Mouse (Mus musculus): ENCODE measurements around the gene Itk.

Itk gene

GRCm38 (mm10) chr11:46305881-46306520 lies 83.3 kb downstream of the Itk start:
- no peak for DNase-seq

- no peak for DNase-seq
Measured at GRCm38 (mm10) chr11:46304864-46305710, 84.2 kb downstream of the Itk start.

- DNase-seq = no peak
Measured at GRCm38 (mm10) chr11:46304093-46304492, 85.2 kb downstream of the Itk start.

GRCm38 (mm10) chr11:46302471-46302870 lies 86.8 kb downstream of the Itk start:
- no peak for DNase-seq

GRCm38 (mm10) chr11:46301579-46302248 lies 87.6 kb downstream of the Itk start:
- no peak for DNase-seq

- DNase-seq = no peak
Measured at GRCm38 (mm10) chr11:46299901-46300300, 89.4 kb downstream of the Itk start.

GRCm38 (mm10) chr11:46298889-46299785 lies 90.2 kb downstream of the Itk start:
- peak; percentile 83 for DNase-seq

GRCm38 (mm10) chr11:46294390-46294789 lies 94.9 kb downstream of the Itk start:
- DNase-seq = no peak

- DNase-seq = peak; percentile 74
Measured at GRCm38 (mm10) chr11:46293491-46293890, 95.8 kb downstream of the Itk start.

- no peak for DNase-seq
Measured at GRCm38 (mm10) chr11:46290988-46291405, 98.3 kb downstream of the Itk start.

- no peak for DNase-seq
Measured at GRCm38 (mm10) chr11:46289561-46289960, 99.8 kb downstream of the Itk start.

GRCm38 (mm10) chr11:46289022-46289421 lies 100.3 kb downstream of the Itk start:
- DNase-seq = no peak

GRCm38 (mm10) chr11:46288091-46288490 lies 101.2 kb downstream of the Itk start:
- no peak for DNase-seq

GRCm38 (mm10) chr11:46286803-46287202 lies 102.5 kb downstream of the Itk start:
- DNase-seq = no peak

GRCm38 (mm10) chr11:46283800-46284199 lies 105.5 kb downstream of the Itk start:
- DNase-seq = no peak

- DNase-seq = no peak
Measured at GRCm38 (mm10) chr11:46282612-46283011, 106.7 kb downstream of the Itk start.

- DNase-seq = no peak
Measured at GRCm38 (mm10) chr11:46278709-46279108, 110.6 kb downstream of the Itk start.

GRCm38 (mm10) chr11:46278140-46278539 lies 111.2 kb downstream of the Itk start:
- DNase-seq = no peak

GRCm38 (mm10) chr11:46276778-46277177 lies 112.5 kb downstream of the Itk start:
- DNase-seq = no peak

GRCm38 (mm10) chr11:46276168-46276567 lies 113.1 kb downstream of the Itk start:
- DNase-seq = no peak

- DNase-seq = peak; percentile 77
Measured at GRCm38 (mm10) chr11:46275302-46275701, 114.0 kb downstream of the Itk start.
